Mouse (Mus musculus) heart, adult 2 months (tissue): ENCODE results near the gene Ddx59.

ENCODE experiments used
- CTCF ChIP-seq: fragments of 200-600 bp; IDR thresholded peaks from 2 replicates; pipeline ENCODE4 v1.8.1; 2022; ENCODE audit warnings: antibody characterized with exemption, mild to moderate bottlenecking, moderate library complexity
- EP300 ChIP-seq: fragments of 200-500 bp; IDR thresholded peaks from 2 replicates; pipeline ENCODE4 v1.6.1; 2011; ENCODE audit warnings: low read depth, low read length, control low read depth; ENCODE audit not compliant: insufficient read depth
- POLR2A ChIP-seq: fragments of 200-500 bp; IDR thresholded peaks from 2 replicates; pipeline ENCODE4 v1.6.1; 2011; ENCODE audit warnings: mild to moderate bottlenecking, low read depth, low read length, control low read depth; ENCODE audit not compliant: insufficient read depth

- TF ChIP-seq EP300 (no peak), CTCF (no peak), POLR2A (no peak)
Observed at GRCm38 (mm10) chr1:136456741-136457140, 41.7 kb downstream of the Ddx59 start.
